Mouse (Mus musculus) spleen, adult 18-20 months (tissue): ENCODE data around the gene Col23a1.

Experiments
- DNase-seq, 2 experiments: peaks; one replicate each; pipeline ENCODE4 v3.0.0; 2022; ENCODE audit warnings: mixed read lengths in 2 of 2

Col23a1 gene

DNA sequence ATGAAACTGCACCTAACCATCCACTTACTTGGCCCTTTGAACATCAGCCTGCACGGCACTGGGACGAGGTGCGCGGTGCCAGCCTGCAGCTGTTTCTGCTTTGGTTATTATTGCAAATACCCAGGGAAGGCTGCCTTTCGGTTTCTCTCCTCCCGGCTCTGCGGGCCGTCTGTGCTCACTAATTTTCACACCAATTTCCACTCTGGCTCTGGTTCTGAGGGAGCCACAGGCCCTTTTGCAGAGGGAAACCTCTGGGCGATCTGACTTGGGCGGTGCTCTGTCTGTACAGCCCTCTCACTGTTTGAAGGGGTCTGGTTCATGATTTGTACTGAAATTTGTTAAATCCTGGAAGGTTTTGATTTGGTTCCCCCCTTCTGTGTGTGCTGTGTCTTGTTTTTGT, 100.0 kb downstream of the Col23a1 start:
- no peak for DNase-seq

DNA sequence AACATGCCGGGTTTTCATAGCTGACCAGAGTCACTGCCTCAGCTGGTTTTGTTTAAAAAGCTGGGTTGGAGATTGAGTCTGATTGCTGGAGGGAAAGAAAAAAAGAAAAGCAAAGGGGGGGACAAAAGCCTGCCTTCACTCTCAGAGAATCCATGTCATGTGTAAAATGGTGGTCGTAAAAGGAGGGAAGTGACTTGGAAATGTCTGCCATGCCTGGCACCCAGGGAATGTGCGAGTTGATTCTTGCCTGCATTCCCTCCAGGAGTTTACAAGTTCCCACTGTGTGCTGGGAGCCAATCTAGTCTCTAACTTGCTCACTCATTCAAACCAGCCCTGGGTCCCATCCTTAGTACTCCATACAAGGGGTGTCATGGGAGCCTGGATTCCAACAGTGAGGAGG, 100.8 kb downstream of the Col23a1 start:
- DNase-seq = no peak

DNA sequence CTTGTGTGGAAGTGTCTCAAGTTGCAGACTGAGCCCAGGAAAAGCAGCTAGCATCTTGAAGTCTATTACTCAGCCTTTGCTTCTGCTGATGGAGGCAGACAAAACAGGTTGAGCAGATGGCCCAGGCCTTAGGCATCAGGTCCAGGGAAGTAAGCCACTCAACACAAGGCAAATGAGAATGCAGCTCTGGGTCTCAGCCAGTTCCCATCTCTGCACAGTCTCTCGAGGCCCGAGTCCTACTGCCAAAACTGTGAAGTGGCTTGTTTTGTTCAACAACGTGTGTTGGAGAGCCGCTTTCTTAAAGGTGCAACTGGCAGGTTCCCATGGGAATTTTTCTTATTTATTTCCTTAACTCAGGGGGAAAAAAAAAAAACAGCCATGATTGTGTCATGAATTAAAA, 101.8 kb downstream of the Col23a1 start:
- no peak for DNase-seq

DNA sequence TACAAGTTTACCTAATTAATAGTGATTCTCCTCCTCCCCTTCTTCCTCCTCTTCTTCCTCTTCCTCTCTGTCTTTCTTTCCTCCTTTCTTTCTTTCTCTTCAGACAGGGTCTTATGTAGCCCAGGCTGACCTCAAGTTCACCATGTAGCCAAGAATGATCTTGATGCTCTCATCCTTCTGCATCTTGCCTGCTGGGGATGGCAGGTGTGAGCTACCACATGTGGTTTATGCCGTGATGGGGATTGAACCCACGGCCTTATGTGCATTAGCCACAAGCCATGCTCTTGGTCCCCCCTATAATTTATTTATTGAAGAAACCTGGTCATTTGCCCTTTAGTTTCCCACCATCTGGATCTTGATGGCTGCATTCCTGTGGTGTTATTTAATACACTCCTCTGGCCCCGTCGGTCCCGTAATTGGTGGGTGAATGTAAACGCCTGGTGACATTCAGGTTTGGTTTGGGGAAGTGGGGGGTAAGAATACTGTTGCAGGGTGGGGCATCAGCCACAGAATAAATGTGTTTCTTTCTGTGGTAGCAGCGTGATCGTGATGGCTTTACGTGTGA, 104.7 kb downstream of the Col23a1 start:
- DNase-seq = no peak

DNA sequence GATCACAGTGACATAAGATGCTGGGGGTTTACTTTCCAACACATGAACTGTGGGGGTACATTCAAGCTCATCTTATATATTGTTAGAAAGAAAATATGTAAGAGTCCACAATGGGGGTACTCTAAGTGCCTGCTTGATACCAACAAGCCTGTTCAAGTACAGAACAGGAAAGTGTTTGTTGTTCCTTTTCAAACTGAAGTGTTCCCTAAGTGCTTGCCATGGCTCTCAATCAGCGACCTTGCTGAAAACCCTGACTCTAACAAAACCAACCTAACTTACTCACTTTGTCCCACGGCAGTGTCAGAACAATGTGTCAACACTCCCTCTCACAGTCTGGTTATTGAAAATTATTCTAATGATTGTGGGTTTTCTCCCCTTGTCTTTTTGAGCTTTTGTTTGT, 106.7 kb downstream of the Col23a1 start:
- no peak for DNase-seq

DNA sequence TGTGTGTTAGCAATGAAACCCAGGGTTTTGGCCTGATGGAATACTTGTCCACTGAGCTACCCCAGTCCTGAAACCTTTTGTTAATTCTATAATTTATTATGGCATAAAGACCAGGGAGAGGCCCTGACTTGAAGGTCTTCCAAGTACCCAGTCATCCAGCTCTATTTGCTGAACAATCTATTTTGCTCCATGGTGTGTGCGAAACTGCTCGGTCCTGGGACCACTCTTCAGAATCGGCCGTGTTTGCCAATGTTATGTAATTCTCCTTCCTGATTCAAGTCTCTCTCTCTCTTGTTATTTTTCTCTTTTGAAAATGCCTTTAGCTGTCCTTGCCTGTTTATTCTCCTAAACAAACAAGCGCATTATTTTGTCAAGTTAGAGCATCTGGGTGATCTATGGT, 108.4 kb downstream of the Col23a1 start:
- no peak for DNase-seq

DNA sequence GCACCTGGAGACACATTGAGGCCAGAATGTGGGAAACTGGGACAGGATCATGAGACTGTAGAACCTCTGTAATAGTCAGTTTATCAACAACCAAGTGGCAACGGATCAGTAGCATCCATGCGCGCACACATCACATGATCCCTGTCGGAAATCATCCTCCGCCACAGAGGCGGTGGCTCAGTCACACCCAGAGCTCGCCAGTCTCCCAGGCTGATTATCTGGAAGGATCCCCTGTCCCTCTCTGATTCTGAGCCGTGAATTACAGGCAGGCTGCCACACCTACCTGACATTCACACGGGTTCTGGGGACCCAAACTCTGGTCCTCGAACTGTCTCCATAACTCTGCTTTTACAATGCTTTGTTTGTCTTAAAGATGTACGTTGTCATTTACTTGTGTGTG, 110.6 kb downstream of the Col23a1 start:
- DNase-seq = no peak

DNA sequence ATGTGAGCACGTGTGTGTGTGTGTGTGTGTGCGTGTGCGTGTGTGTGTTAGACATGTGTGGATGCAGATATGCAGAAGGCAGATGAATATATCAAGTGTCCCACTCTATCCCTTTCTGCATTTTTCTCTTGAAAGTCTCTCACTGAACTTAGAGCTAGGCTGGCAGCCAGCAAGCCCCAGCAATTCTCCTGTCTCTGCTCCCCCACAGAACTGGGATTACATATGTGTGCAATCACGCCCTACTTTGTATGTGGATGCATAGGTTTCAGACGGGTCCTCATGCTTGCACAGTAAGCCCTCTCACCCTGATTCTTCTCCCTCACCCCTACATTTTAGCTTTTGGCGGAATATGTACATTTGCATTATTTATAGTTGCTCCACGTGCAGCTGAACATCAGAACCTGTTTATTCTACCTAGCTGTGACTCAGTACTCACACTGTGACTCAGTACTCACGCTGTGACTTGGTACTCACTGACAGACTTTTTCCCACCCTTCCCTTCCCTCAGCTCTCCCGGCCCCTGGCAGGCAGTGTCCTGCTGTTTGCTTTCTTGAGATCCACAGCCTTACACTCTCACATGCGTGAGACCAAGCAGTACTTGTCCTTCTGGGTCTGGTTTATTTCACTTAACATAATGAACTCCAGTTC, 111.9 kb downstream of the Col23a1 start:
- no peak for DNase-seq

DNA sequence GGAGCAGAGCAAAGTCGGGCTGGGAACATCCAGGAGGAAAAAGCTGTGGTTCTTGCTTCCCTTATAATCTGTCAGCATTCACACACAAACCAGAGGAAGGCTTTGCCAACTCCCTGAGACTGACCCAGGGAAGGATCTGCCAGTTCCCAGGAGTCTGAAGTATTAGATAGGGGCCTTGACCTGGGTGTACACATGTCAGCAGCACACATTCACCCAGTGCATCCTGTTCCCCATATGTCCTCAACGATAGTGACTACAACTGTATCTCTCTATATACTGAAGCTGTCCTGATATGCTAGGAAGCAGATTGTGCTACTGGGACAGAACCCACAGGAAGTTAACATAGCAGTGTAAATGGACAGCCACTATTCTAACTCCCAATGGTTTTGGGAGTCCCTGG, 114.2 kb downstream of the Col23a1 start:
- no peak for DNase-seq

DNA sequence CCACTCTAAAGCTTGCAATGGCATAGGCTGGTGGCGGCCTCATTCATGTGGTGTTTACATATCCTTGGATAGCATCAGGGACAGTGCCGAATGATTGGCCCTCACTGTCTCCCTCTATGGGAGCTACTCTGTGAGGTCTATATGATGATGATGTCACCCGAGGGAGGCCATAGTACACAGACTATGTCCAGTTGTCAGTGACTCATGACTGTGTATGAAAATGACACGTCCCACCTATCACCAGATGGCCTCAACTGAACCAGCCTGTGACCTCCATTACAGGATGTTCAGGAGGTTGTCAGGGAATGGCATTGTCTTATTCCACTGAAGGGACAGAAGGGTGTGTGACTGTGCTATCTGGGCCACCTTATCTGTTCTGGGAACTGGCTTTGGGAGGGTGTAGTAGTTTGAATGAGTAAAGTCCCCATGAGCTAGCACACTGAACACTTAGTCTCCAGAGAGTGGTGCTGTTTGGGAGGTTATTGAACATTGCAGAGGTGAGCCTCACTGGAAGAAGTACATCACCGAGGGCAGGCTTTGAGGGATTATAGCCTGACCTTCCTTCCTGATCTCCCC, 115.2 kb downstream of the Col23a1 start:
- DNase-seq = no peak

DNA sequence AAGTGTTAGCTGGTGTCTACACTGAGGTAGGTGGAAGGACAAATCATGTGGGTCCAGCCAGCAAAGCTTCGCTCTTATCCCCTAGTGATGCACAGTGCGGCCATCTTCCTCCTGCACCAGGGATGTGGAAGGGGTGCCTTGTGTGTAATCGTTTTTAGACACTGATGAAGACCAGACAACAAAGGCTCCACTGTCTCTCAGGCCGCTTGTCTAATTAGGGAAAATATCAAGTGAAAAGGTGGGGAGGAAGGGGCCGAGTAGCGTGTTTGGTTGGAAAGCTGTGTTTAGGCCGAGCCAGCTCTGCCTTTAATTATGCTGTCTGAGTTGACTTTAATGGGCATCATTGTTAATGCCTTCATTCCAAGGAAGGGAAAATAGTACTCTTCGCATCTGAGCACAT, 116.8 kb downstream of the Col23a1 start:
- no peak for DNase-seq

DNA sequence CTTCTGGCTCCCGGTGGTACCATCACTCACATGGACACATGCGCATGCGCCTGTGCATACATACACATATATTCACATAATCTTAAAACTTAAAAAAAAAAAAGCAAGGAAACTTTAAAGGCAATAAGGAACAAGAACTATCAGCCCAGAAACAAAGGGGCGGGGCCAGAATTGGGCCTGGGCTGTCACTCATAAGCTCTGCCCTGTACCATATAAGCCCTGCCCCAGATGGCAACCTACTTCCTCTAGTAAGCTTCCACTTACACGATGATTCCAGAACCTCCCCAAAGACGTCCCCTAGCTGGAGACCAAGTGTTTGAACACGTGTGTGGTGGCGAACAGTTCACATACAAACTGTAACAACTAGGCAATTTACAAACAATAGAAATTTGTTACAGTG, 117.6 kb downstream of the Col23a1 start:
- no peak for DNase-seq

DNA sequence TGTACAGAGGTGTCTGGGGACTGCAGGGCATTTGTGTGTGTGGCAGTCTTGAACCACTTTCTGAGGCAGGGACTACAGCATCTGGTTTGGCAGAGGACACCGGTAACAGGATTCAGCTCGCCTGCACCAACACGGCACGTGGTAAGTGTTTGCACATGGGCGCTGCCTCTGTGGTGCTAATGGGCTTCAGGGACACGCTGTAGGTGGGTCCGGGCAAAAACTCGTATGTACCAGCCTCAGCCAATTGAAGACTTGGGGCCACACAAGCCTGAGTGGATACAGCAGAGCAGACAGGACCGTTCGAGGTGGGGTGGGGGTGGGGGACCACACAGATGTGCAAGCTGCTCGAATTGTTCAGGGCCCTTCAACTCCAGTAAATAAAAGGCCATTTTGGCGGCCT, 121.1 kb downstream of the Col23a1 start:
- no peak for DNase-seq

DNA sequence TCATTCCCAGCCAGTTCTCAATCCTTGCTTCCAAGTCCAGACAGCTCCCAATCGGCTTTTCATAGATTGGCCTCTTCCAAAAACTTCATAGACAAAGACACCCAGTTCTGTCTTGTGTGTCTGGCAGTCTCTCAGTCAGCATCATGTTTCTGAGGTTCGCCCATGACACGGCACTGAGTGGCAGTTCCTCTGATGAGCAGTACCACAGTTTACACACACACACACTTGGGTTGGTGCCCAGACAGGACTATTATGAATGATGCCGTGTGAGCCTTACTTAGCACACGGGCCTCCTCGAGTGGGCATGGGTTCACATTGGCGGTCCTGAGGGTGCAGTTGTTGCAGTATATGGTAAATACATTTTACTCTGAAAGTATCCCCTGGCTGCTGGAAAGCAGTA, 124.8 kb downstream of the Col23a1 start:
- DNase-seq = no peak

DNA sequence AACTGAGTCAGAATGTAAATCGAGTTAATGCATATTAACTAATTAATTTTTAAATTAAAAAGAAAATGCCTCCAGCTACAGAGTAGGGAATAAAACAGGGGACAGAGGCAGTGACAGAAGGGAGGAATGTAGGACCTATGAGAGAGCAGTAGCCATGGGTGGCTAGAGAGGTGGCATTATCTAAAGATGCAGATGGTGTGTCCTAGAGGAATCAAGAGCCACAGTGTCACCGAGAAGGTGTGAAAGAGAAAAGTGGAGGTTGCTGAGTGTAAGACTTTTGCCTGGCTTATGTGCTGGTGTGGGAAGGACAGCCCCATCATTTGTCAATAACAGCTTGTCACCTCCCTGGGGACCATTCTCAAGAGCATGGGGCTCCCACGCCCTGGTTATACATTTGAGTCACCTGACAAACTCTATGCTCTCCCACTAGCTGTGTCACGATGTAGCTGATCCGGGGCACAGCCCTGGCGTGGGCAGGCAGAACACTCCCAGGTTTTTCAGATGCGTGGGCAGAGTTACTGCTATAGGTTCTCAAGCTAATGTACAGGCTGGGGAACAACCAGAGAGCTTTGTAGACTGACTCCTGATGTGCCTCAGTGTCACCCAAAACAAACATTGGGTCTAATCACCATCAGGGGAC, 125.4 kb downstream of the Col23a1 start:
- no peak for DNase-seq

DNA sequence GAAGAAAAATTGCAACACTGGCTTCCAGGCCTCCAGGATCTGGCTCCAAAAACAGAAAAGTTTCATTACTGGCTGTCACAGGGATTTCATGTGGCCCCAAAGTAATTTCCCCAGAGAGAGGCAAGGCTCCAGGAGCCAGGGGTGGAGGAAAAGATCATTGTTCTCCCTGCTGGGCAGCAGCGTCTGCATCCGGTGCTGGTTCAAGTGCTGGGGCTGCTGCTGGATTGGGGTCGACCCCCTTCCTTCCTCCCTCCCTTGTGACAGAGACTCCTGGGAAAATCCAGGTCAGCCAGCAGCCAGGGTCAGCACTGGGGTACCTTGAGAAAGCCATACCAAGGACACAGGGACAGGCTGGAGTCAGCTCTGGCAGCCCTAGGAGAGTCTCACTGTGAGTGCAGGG, 129.1 kb downstream of the Col23a1 start:
- DNase-seq = no peak

DNA sequence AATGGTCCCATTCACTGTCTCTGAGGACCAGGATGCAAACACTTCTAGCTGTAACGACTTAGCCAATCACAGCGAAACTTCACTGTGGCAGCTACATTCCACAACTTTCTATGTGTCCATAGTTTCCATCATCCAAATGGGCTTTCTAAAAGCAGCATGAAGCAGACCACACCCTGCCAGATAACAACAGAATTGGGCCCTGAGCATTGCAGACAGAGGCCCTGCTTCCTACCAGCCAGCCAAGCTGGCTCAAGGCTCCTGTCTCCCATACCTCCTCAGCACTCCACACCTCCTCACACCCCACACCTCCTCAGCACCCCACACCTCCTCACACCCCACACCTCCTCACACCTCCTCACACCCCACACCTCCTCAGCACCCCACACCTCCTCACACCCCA, 132.2 kb downstream of the Col23a1 start:
- no peak for DNase-seq

DNA sequence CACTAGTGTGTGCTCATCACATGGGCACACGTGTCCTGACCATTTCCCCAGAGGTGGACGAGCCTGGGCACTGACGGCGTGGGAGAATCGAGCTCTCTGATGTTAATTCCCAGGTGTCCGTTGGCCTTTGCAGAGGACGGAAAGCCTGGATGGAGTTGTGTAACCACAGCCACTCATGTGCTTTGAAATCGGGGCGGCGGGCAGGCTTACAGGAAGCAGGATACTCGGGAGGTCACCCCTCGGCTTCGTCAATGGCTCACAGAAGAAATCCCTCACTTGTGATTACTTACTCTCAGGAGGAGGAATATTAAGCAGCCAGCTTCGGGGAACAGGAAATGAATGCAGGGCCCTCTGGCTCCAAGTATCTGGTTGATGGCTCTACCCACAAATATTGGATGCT, 133.0 kb downstream of the Col23a1 start:
- DNase-seq = no peak

DNA sequence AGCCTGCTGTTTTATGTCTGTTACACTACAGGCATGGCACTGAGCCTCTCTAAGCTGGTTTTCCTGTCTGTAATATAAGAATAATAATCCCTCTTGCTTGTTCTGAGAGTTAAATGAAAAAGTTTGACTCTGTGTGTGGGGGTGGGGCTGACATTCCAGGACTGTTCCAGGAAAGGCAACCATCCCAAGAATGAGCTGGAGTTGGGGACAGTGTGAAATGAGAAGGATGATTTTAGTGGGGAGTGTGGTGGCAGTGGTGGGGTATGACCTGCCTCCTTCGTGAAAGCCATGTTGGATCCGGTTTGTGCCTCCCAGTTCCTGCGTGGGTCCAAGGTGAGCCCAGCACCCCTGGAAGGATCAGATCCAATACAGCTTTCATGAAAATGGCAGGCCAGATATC, 136.4 kb downstream of the Col23a1 start:
- DNase-seq = no peak

DNA sequence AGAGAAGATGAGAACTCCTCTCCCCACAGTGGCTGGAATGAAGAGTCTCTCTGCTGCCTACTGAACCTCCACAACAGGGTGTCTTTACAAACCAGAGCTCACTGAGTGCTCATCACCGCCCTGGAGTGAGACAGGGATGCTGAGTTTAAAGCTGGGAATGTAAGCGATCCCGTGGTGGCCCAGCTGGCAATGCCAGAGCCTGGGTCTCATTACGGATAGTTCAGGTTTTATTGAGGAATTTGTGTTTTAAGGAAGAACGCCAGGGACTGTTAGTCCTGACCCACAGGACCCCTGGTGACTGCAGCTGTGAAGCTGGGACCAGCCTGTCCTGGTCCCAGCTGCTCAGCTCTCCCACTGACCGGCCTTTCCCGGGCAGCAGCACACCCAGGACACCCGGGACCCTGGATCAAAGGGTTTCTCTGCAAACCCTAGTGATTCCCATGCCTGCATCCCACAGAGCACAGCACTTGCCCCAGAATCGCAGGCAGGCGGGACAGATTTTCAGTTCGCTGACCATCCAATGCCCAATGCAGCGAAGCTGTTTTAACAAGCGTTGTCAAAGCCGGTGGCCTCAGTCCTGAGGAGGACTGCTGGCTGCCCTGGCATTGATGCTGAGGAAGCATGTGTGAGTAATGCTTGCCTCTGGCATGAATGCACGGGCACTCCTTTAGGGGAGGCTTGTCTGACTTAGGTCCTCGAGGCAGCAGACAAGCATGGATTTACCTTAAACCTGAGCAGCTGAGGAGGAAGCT, 139.9 kb downstream of the Col23a1 start:
- DNase-seq = no peak

DNA sequence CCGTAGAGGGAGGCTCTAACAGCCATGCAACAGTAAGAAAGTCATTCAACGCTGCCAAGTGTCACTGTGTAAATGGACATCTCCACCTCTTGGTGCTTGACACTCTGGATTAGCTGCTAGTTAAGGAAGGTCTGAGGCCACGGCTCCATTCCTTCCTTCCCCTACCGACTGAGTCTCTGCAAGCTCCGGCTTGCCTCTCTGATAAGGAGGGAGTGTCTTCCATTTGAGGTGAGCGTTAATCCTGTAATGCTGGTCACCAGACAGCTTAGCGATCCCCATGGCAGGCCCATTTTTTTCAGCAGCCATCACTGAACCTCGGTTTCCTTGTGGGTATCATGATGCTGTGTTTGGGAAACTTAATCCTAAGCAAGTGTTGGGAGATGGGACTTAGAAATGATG, 140.5 kb downstream of the Col23a1 start:
- DNase-seq = no peak

DNA sequence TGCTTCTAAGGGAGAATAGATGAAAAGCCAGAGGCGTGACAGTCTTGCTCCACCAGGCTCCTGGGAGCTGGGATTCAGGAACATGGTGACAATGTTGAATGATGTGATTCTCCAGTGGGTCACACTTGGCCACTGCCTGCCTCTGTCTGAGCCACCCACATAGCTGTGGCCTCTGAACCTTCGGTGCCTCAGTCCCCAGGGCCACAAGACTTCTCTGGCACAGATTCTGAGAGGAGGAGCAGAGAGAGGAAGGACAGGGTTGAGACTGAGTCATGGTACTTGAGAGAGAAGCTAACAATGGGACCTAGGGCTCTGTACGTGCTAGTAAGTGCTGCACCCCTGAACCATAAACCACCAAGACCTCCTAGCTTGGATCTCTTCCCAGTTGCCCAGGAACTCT, 141.6 kb downstream of the Col23a1 start:
- DNase-seq = no peak

DNA sequence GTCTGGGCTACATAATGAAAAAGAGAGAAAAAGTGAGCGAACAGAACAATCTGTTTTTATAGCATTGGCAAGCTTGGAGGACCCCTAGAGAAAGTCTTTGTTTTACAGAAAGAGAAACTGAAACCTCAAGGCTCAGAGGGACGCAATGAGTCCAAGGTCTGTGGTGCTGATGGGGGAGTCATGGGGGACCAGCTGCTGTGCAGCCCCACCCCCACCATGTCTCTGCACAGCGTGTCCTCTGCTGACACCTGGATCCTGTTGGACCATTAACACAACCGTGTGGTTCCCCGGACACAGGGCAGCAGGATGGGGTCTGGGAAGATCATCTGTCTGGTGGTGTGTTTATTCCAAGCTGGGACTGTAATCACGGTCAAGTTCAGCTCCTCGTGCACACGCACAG, 142.2 kb downstream of the Col23a1 start:
- no peak for DNase-seq

DNA sequence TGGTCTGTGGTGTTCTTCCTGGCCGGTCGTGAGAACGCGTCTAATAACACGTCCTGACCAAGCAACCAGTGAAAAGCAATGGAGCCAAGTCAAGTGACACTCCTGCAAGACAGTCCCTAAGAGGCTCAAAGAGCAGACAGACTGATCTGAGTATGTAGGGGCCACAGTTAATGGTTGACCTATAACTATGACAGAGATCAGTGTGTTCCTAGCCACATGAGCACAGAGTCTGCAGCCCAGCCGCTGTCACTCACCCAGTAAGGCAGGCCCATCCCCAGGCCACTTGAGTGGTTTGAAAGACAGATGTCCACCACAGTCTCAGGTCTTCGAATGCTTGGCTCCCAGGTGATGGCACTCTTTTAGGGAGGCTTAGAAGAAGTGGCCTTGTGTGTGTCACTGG, 152.3 kb downstream of the Col23a1 start:
- DNase-seq = no peak
